Mouse (Mus musculus) heart, embryonic 13.5 days (tissue): ENCODE measurements around the gene Nxph4. TPM values are rescaled to one million over a fixed set of nuclear protein-coding genes. Genes with fewer than 3 reads are reported as not detected.

Experiments
- ATAC-seq: fragments of 200-750 bp; cut with Nextera tagmentation; 2 replicates; pipeline ENCODE4 v1.8.0; 2017; ENCODE audit warnings: moderate TSS enrichment; ENCODE audit not compliant: insufficient number of reproducible peaks, low FRiP score, low TSS enrichment; ENCODE audit errors: extremely low read depth
- H3K27ac ChIP-seq: fragments of 300-500 bp; sonication (generic); replicated peaks from 2 replicates; pipeline ENCODE4 v1.5.1; 2015; ENCODE audit warnings: moderate library complexity, mild to moderate bottlenecking, inconsistent platforms
- H3K27me3 ChIP-seq: fragments of 300-500 bp; sonication (generic); replicated peaks from 2 replicates; pipeline ENCODE4 v1.6.1; 2015; ENCODE audit warnings: mild to moderate bottlenecking, inconsistent platforms
- H3K36me3 ChIP-seq: fragments of 300-500 bp; sonication (generic); 2 replicates; pipeline ENCODE4 v1.6.1; 2015; ENCODE audit warnings: mild to moderate bottlenecking, inconsistent platforms
- H3K4me1 ChIP-seq: fragments of 300-500 bp; sonication (generic); 2 replicates; pipeline ENCODE4 v1.6.1; 2015; ENCODE audit warnings: inconsistent platforms
- H3K4me2 ChIP-seq: fragments of 300-500 bp; sonication (generic); 2 replicates; pipeline ENCODE4 v1.6.1; 2015; ENCODE audit warnings: inconsistent platforms, mild to moderate bottlenecking, moderate library complexity
- H3K4me3 ChIP-seq: fragments of 300-500 bp; sonication (generic); 2 replicates; pipeline ENCODE4 v1.5.1; 2015; ENCODE audit warnings: moderate library complexity, mild to moderate bottlenecking, inconsistent platforms
- H3K9ac ChIP-seq: fragments of 300-500 bp; sonication (generic); 2 replicates; pipeline ENCODE4 v1.6.1; 2015; ENCODE audit warnings: inconsistent platforms, mild to moderate bottlenecking, moderate library complexity
- H3K9me3 ChIP-seq: fragments of 300-500 bp; sonication (generic); 2 replicates; pipeline ENCODE4 v1.6.1; 2016; ENCODE audit warnings: inconsistent platforms
- WGBS: fragments of 180-500 bp; shearing (Covaris S2); methylation state at CpG from one replicate; pipeline ENCODE4 v1.1.7; 2015; ENCODE audit warnings: mixed read lengths; 5-methylcytosine and 5-hydroxymethylcytosine counted together
- polyA plus RNA-seq: library from polyadenylated mRNA; unstranded; fragments of >200 nt; fragmentation: Nextera tagmentation; extraction: Ambion mirVana; gene quantifications from 2 replicates; pipeline ENCODE4 v1.2.1, GENCODE M21; 2015

The Nxph4 gene
- polyA plus RNA-seq, 1 experiment from 2014 or later, result 0.62 TPM

DNA sequence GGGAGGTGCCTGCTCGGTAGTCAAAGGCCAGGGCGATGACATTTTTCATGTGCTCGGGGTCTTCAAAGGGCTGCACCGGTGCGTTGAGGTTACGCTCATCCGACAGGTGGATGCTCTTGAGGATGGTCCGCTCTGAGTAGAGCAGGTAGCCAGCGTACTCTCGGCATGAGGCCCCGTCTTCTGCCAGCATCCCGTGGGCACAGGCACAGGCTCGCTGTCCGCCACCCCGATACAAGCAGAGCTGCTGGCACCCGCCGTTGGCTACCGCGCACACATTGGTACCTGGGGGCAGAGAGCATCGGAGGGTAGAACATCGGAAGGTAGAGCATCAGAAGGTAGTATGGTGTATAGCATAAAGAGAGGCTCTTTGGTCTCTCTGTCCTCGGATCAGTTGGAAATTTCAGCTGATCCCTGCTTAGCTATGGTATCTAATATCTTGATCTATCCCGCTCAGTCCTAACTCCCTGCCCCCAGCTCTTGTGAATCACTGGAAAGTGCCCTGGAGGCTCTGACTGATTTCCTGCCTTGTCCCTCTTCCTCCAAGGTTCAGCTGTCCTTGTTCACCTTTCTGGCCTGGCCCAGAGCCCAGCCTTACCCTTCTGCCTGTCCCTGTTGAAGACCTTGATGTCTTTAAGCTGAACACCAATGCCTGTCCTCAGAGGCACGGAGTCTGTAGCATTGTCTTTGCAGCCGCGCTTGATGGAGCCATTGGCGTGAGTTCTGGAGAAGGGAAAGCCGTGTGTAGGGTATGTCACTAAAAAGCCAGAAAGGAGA, 32.4 kb upstream of the Nxph4 start:
- Histone ChIP-seq H3K36me3 (peaks cover 66% of the 10 kb centered on the region), H3K9ac (no peak overlapping the region)
- WGBS, result 88% methylated on average over 28 of the region's 28 CpGs

DNA sequence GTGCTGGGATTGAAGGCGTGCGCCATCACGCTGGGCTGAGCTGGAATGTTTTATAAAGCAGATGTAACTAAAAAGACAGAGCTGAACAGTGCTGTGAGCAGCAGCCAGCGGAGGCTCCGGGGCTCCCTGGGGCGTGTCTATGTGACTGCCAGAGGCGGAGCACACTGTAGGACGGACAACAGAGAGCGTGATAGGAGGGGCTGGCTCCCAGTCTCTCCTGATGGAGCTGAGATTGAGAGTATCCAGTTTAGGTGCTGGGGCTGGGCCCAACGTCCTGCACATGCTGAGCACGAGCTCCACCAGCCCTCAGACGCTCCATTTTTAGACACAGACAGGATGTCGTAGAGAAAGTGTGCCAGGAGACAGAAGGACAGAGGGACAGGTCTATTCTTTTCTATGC, 29.9 kb upstream of the Nxph4 start:
- Histone ChIP-seq H3K27ac (peak overlapping the region; percentile 62), H3K9me3 (no peaks in the 10 kb centered on the region), H3K4me1 (peaks cover 27% of the 10 kb centered on the region), H3K4me2 (peak overlapping the region; percentile 30), H3K27me3 (no peaks in the 10 kb centered on the region), H3K36me3 (peaks cover 80% of the 10 kb centered on the region), H3K9ac (peak overlapping the region; percentile 55; the same call in 1 of the 2 replicates), H3K4me3 (no peak overlapping the region)
- 24% methylated on average over 13 of the region's 13 CpGs for WGBS
- ATAC-seq, result peak; percentile 49; the same call in 1 of the 2 replicates

More for the DNA sequence above, 32.4 kb upstream of the Nxph4 start:
- ATAC-seq, result no peak
- Histone ChIP-seq H3K4me2 (no peak overlapping the region), H3K4me1 (peaks cover 30% of the 10 kb centered on the region), H3K4me3 (no peak overlapping the region), H3K27ac (no peak overlapping the region), H3K27me3 (no peaks in the 10 kb centered on the region), H3K9me3 (no peaks in the 10 kb centered on the region)

DNA sequence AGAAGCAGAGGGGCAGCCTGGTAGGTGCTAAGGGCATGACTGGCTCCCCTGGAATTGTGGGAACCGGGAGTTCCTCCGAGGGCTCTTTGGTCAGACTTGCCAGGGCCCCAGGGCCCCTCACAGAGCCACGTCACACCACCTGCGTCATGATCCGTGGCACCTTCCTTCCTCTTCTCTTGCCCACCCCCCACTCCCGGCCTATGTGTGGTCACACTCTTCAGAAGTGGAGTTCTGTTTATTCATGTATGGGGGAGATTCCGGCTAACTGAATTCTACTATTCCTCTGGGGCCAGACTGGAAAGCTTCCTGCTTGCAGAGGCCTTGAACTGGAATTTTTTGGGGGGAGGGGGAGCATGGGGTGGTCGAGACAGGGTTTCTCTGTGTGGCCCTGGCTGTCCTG, 29.5 kb upstream of the Nxph4 start:
- no peak overlapping the region for H3K4me3 ChIP-seq
- H3K27me3 ChIP-seq, result no peaks in the 10 kb centered on the region
- peaks cover 27% of the 10 kb centered on the region for H3K4me1 ChIP-seq
- peak overlapping the region; percentile 55 for H3K9ac ChIP-seq
- H3K36me3 ChIP-seq, result peaks cover 80% of the 10 kb centered on the region
- peak overlapping the region; percentile 62 for H3K27ac ChIP-seq
- no peaks in the 10 kb centered on the region for H3K9me3 ChIP-seq
- 56% methylated on average over 8 of the region's 8 CpGs for WGBS
- H3K4me2 ChIP-seq, result peak overlapping the region; percentile 30; the same call in 1 of the 2 replicates
- no peak for ATAC-seq

DNA sequence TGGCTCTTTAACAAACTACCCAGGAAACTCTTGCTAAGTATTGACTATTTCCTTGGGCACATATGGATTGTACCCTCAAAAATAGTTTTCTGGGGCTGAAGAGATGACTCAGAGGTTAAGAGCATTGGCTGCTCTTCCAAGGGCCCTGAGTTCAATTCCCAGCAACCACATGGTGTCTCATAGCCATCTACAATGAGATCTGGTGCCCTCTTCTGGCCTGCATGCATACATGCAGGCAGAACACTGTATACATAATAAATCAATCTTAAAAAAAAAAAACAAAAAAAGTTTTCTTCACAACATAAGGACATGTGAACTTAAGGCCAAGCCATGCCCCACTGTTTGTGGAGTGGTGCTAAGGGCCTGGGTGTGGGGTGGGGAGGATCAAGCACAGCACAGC, 26.8 kb upstream of the Nxph4 start:
- ATAC-seq, result no peak
- H3K4me3 ChIP-seq, result no peak overlapping the region
- H3K36me3 ChIP-seq, result peaks cover 84% of the 10 kb centered on the region

DNA sequence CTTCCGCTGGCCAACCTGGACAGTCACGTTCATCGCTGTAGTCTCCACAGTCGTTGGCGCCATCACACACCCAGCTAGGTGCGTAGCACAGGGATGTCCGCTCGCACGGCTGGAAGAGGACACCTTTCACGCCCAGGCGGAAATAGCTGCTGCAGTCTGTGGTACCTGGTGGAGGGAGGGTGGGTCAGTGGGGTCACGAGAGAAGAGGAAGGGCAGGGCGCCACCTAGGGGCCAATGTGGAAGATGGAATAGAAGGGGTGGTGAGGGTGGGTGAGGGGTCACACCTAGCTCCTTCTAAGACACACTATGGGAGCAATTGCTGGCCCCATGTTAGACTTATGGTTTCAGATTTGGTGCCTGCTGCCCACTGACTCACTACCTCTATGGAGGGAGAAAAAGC, 23.0 kb upstream of the Nxph4 start:
- no peak overlapping the region for H3K27ac ChIP-seq
- H3K36me3 ChIP-seq, result peaks cover 98% of the 10 kb centered on the region
- no peak overlapping the region for H3K4me2 ChIP-seq
- H3K4me1 ChIP-seq, result no peaks in the 10 kb centered on the region
- H3K9me3 ChIP-seq, result no peaks in the 10 kb centered on the region
- no peak for ATAC-seq
- no peaks in the 10 kb centered on the region for H3K27me3 ChIP-seq
- 88% methylated on average over 13 of the region's 13 CpGs for WGBS
- H3K9ac ChIP-seq, result no peak overlapping the region
- H3K4me3 ChIP-seq, result no peak overlapping the region

More for the DNA sequence above, 26.8 kb upstream of the Nxph4 start:
- Histone ChIP-seq H3K9me3 (no peaks in the 10 kb centered on the region), H3K27me3 (no peaks in the 10 kb centered on the region), H3K9ac (no peak overlapping the region), H3K4me1 (peaks cover 26% of the 10 kb centered on the region), H3K27ac (no peak overlapping the region), H3K4me2 (no peak overlapping the region)

DNA sequence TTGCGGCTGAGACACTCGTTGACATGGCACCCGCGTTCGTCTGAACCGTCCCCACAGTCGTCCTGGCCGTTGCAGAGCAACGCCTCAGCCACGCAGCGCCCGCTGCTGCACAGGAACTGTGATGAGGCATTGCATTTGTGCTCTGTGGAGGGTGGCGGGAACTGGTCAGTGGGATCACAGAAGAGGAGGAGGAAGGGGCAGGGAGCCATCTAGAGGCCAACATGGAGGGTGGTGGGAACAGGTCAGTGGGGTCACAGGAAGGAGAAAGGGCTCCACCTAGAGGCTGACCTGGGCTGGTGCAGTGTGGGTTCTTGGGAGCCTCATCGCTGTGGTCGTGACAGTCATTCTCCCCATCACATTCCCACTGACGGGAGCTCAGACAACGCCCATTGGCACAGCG, 21.3 kb upstream of the Nxph4 start:
- whole genome bisulfite sequencing, result 65% methylated on average over 18 of the region's 18 CpGs
- no peak overlapping the region for H3K4me3 ChIP-seq
- H3K4me2 ChIP-seq, result no peak overlapping the region
- no peaks in the 10 kb centered on the region for H3K4me1 ChIP-seq
- no peak overlapping the region for H3K9ac ChIP-seq
- no peak for ATAC-seq
- H3K36me3 ChIP-seq, result peaks cover 100% of the 10 kb centered on the region
- H3K27ac ChIP-seq, result no peak overlapping the region
- no peaks in the 10 kb centered on the region for H3K27me3 ChIP-seq
- H3K9me3 ChIP-seq, result no peaks in the 10 kb centered on the region

DNA sequence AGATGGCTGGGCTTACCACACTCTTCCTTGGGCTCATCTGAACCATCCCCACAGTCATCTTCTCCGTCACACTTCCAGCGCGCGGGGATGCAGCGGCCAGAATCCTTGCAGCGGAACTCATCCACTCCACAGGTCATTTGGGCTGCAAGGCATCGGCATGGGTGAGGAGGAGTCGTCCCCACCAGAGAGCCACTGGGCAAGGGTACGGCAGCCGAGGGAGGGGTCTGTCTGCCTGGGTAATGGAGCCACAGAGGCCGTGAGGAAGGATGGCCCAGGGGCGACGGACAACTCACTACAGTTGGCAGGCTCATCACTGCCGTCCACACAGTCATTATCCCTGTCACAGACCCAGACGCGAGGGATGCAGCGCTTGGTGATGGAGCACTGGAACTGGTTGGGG, 15.5 kb upstream of the Nxph4 start:
- WGBS, result 87% methylated on average over 17 of the region's 17 CpGs

DNA sequence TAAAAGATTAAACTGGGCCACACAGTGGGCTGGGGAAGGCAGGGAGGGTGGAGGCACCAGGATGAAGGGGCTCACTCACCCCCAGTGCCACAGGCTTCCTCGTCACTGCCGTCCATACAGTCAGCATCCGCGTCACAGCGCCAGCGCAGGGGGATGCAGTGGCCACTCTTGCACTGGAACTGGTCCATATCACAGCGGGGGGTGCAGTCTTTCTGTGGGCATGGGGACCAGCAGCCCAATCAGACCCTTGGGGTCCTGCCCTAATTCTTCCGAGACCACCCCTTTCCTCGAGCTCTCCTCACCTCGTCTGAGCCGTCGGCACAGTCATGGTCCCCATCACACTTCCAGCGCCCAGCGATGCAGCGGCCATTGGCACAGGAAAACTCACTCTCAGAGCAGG, 13.9 kb upstream of the Nxph4 start:
- Histone ChIP-seq H3K9me3 (no peaks in the 10 kb centered on the region), H3K4me3 (no peak overlapping the region), H3K27me3 (no peaks in the 10 kb centered on the region), H3K9ac (no peak overlapping the region), H3K4me2 (no peak overlapping the region), H3K27ac (no peak overlapping the region), H3K36me3 (peaks cover 97% of the 10 kb centered on the region), H3K4me1 (no peaks in the 10 kb centered on the region)
- 88% methylated on average over 15 of the region's 15 CpGs for WGBS
- no peak for ATAC-seq

More for the DNA sequence above, 15.5 kb upstream of the Nxph4 start:
- H3K4me3 ChIP-seq, result no peak overlapping the region
- H3K4me1 ChIP-seq, result no peaks in the 10 kb centered on the region
- no peaks in the 10 kb centered on the region for H3K9me3 ChIP-seq
- ATAC-seq, result no peak
- no peak overlapping the region for H3K27ac ChIP-seq
- peaks cover 99% of the 10 kb centered on the region for H3K36me3 ChIP-seq
- H3K9ac ChIP-seq, result no peak overlapping the region
- no peaks in the 10 kb centered on the region for H3K27me3 ChIP-seq
- no peak overlapping the region for H3K4me2 ChIP-seq

DNA sequence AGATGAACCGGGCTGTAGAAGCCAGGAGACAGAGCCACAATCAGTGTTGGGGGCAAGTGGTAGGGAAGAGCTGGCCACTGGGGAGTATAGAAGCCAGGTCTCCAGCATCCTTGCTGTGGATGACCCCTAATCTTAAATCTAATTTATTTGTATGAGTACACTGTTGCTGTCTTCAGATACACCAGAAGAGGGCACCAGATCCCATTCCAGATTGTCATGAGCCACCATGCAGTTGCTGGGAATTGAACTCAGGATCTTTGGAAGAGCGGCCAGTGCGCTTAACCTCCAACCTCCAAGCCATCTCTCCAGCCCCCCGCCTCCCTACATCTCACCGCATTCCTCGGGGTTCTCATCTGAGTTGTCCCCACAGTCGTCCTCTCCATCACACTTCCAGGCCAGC, 12.1 kb upstream of the Nxph4 start:
- H3K4me2 ChIP-seq, result no peak overlapping the region
- no peak overlapping the region for H3K27ac ChIP-seq
- WGBS, result 84% methylated on average over 7 of the region's 7 CpGs
- no peaks in the 10 kb centered on the region for H3K27me3 ChIP-seq
- H3K4me1 ChIP-seq, result no peaks in the 10 kb centered on the region
- H3K9ac ChIP-seq, result no peak overlapping the region
- H3K36me3 ChIP-seq, result peaks cover 96% of the 10 kb centered on the region
- no peak for ATAC-seq
- no peaks in the 10 kb centered on the region for H3K9me3 ChIP-seq
- H3K4me3 ChIP-seq, result no peak overlapping the region

DNA sequence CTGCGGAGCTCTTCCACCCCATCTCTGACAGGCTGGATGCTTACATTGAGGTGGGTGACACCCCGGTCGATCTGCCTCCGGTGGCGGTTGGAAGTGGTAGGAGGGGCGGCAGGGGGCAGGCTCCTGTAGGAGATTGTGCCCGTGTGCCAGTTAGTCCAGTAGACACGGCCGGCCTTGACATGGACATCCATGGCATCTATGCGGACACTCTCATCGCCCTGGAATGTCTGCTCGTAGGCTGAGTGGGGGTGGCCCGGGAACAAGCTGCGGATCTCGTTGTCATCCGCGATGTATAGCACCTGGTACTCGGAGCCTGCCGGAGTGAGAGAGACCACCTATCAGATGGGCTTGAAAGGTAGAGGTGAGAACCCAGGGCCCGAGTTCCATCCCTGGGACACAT, 10.0 kb upstream of the Nxph4 start:
- no peak overlapping the region for H3K9ac ChIP-seq
- no peaks in the 10 kb centered on the region for H3K4me1 ChIP-seq
- H3K4me2 ChIP-seq, result no peak overlapping the region
- no peak overlapping the region for H3K27ac ChIP-seq
- ATAC-seq, result no peak
- H3K4me3 ChIP-seq, result no peak overlapping the region
- no peaks in the 10 kb centered on the region for H3K9me3 ChIP-seq
- H3K27me3 ChIP-seq, result no peaks in the 10 kb centered on the region
- WGBS, result 79% methylated on average over 20 of the region's 20 CpGs
- H3K36me3 ChIP-seq, result peaks cover 94% of the 10 kb centered on the region

DNA sequence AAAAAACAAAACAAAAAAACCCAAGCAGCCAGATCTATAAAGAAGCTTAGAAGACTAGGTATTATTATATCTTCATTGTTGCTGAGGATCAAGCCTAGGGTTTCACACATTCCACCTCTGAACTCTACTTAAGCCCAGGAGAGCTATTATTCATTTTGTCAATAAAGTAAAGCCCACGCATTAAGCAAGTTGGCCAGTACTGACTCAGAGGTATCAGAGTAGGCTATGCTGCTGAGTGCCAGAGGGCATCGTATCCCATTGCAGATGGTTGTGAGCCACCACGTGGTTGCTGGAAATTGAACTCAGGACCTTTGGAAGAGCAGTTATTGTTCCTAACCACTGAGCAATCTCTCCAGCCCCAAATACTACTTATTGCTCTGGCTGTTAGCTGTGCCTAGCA, 9.6 kb upstream of the Nxph4 start:
- Histone ChIP-seq H3K9me3 (no peaks in the 10 kb centered on the region), H3K36me3 (peaks cover 94% of the 10 kb centered on the region), H3K4me3 (no peak overlapping the region), H3K4me1 (no peaks in the 10 kb centered on the region), H3K9ac (no peak overlapping the region), H3K4me2 (no peak overlapping the region), H3K27ac (no peak overlapping the region), H3K27me3 (no peaks in the 10 kb centered on the region)
- no peak for ATAC-seq
- WGBS, result 79% methylated on average over 3 of the region's 3 CpGs

DNA sequence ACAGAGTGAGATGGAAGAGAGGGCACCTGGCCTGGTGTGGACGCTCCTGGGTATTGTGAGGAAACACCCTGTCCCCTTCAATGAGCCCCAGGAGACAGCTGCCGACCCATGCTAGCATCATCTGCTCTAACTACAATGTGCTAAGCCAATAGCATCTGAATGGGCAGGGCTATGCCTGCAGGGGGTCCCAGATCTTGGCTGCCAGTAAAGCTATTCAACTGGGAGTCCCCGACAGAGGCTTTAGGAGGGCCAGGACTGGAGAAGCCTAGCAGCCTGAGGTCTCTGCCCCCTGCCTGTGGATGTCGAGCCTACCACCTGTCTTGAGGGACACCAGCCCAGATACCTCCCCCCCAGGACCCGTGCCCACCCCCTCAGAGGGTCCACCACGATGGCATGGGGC, 8.4 kb upstream of the Nxph4 start:
- no peak for ATAC-seq
- WGBS, result 64% methylated on average over 6 of the region's 6 CpGs
- H3K9me3 ChIP-seq, result no peaks in the 10 kb centered on the region
- H3K36me3 ChIP-seq, result peaks cover 87% of the 10 kb centered on the region
- H3K4me2 ChIP-seq, result no peak overlapping the region
- no peak overlapping the region for H3K9ac ChIP-seq
- no peaks in the 10 kb centered on the region; the same call in 1 of the 2 replicates for H3K27me3 ChIP-seq
- H3K4me3 ChIP-seq, result no peak overlapping the region
- H3K27ac ChIP-seq, result no peak overlapping the region
- H3K4me1 ChIP-seq, result no peaks in the 10 kb centered on the region
